ENCODE assay signal across 1 mouse cellular context in the genomic region with DNA sequence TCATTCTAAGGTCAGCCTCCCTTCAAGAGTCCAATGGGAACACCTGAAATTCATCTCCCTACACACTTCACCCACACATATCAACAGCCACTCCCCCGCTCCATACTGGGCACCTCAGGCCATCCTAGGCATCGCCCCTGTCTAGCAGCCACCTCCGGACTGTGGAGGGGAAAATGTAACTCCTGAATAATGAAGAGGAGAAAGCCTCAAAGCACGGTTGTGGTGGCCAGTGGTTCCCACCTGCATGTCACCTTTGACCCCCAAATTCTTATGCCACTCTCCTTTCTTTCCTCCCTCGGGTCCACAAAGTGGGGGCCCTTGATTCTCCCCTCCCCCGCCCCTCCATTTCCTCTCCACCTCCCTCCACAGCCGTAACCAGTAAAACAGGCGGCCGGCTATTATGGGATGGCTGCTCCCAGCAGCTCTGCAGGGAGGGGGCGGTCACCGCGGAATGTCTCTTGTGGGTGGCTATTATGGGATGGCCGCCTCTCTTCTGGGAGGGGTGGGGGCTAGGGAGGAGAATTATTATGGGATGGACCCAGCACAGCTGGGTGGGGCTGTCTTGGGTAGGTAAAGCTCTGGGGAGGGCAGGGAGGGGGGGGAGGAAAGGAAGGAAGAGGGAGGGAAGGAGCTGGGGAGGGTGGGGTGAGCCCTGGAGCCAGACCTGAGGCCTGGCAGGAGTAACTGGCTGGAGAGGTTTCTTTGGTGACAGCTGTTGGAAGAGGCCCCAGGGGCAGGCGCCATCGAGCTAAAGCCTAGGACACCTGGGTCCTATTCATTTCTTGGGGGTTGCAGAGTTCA.
TF ChIP-seq lines count a peak whose summit lies in the region.

No protein-coding gene starts in this region.

TF ChIP-seq in CH12.LX, 34 proteins besides CTCF, POLR2A, EP300 and RAD21:
- TF ChIP-seq MXI1 (IDR thresholded peaks at IDR 0.05; ENCODE audit: low read depth, low read length) = no peak
- TF ChIP-seq MAZ (IDR thresholded peaks at IDR 0.05; ENCODE audit: low read depth, low read length) = peak; percentile 42; the same call in 1 of the 2 replicates
